9 mouse cellular contexts compared by ENCODE assay signal in the genomic region with DNA sequence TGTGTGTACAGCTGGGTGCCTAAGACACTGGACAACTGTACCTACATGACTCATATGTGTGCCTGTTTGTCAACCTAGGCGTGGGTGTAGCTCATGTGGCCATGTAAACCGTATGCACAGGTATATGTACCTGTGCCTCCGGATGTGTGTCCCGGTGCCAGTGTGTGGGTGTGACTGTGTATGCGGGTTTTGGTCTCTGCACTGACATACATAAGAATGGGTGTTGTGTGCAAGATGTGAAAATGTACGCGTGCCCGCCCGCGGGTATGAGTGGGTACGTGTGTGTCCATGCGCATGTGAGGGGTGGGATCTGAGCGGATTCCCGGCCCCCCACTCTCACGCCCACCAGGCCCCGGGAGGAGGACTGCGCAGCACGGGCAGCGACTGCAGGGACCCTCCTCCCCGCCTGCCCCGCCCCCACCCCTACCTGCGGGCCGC. TPM values are rescaled to one million over a fixed set of nuclear protein-coding genes. Genes with fewer than 3 reads are reported as not detected.
DNase-seq lines count a peak whose midpoint lies in the region; ATAC-seq and TF ChIP-seq lines count a peak whose summit lies in the region.
"Had no signal": no experiment of that assay in that cellular context is flagged by ENCODE, and none has a peak within 500 bp of the region (broad histone marks: within the 10 kb centered on the region; RNA-seq: fewer than 3 reads in every experiment).

No protein-coding gene starts in this region.

- H3K36me3 ChIP-seq in heart, embryonic 14.5 days (ENCODE audit: control insufficient read depth, insufficient read depth, low read length) = no peaks in the 10 kb centered on the region
- H3K36me3 ChIP-seq in ES-Bruce4 (ENCODE audit: control insufficient read depth, insufficient read depth, low read length, poor library complexity, severe bottlenecking) = no peaks in the 10 kb centered on the region
- no peaks in the 10 kb centered on the region for H3K36me3 ChIP-seq in forebrain, embryonic 13.5 days (ENCODE audit: poor library complexity, severe bottlenecking)
- no peaks in the 10 kb centered on the region for H3K36me3 ChIP-seq in liver, embryonic 13.5 days

- TF ChIP-seq CTCF in ES-Bruce4 (IDR thresholded peaks at IDR 0.05; ENCODE audit: low read depth, low read length) = no peak

- H3K9me3 ChIP-seq in heart, embryonic 14.5 days (ENCODE audit: control insufficient read depth, low read length) = no peaks in the 10 kb centered on the region
- no peaks in the 10 kb centered on the region for H3K9me3 ChIP-seq in ES-Bruce4 (replicated peaks; ENCODE audit: control insufficient read depth, insufficient read depth, low read length, poor library complexity, severe bottlenecking)
- H3K9me3 ChIP-seq in forebrain, embryonic 13.5 days (replicated peaks) = no peaks in the 10 kb centered on the region
- H3K9me3 ChIP-seq in liver, embryonic 13.5 days (replicated peaks) = no peaks in the 10 kb centered on the region

- TF ChIP-seq EP300 in ES-Bruce4 (IDR thresholded peaks at IDR 0.05; ENCODE audit: insufficient read depth, low read depth, low read length) = 0 out of 2 replicates have a peak, but pooled peaks have one; percentile 21

- peak overlapping the region; percentile 99 for H3K4me2 ChIP-seq in heart, embryonic 14.5 days (ENCODE audit: low read length)
- H3K4me2 ChIP-seq in forebrain, embryonic 13.5 days = peak overlapping the region; percentile 96
- H3K4me2 ChIP-seq in liver, embryonic 13.5 days = peak overlapping the region; percentile 95

- peaks cover 66% of the 10 kb centered on the region for H3K27me3 ChIP-seq in heart, embryonic 14.5 days (ENCODE audit: control insufficient read depth, insufficient read depth, low read length)
- no peaks in the 10 kb centered on the region for H3K27me3 ChIP-seq in ES-Bruce4 (ENCODE audit: control insufficient read depth, insufficient read depth, low read length, poor library complexity, severe bottlenecking)
- H3K27me3 ChIP-seq in forebrain, embryonic 13.5 days = no peaks in the 10 kb centered on the region
- peaks cover 61% of the 10 kb centered on the region for H3K27me3 ChIP-seq in liver, embryonic 13.5 days

- 1% methylated on average over 23 of the region's 23 CpGs for WGBS in heart, embryonic 14.5 days
- 0% methylated on average over 22 of the region's 23 CpGs for WGBS in forebrain, embryonic 13.5 days
- WGBS in liver, embryonic 13.5 days (ENCODE audit: insufficient replicate concordance) = 2% methylated on average over 23 of the region's 23 CpGs

- no peak for TF ChIP-seq POLR2A in ES-Bruce4 (IDR thresholded peaks at IDR 0.05; ENCODE audit: insufficient read depth, low read length)

- no peak overlapping the region for H3K27ac ChIP-seq in heart, embryonic 14.5 days (replicated peaks in 1 of 2; ENCODE audit: control insufficient read depth in 1 of 2, insufficient read depth in 1 of 2, low read depth in 2 of 2, low read length in 2 of 2)
- no peak overlapping the region for H3K27ac ChIP-seq in ES-Bruce4 (ENCODE audit: insufficient read depth, low read length)
- no peak overlapping the region for H3K27ac ChIP-seq in forebrain, embryonic 13.5 days
- no peak overlapping the region for H3K27ac ChIP-seq in liver, embryonic 13.5 days
- H3K27ac ChIP-seq: macrophage had no signal

- DNase-seq in heart, adult 9 months (ENCODE audit: low spot score in 2 of 2) = no peak
- DNase-seq in liver, embryonic 13.5 days = no peak
- DNase-seq in adrenal gland, postnatal 36 days = no peak
- DNase-seq in kidney, adult 8-10 months = no peak

- H3K4me3 ChIP-seq in heart, embryonic 14.5 days (ENCODE audit: control insufficient read depth in 1 of 2, insufficient read depth in 1 of 2, low read depth in 1 of 2, low read length in 2 of 2) = peak overlapping the region; percentile 59 to 66
- peak overlapping the region; percentile 92 for H3K4me3 ChIP-seq in ES-Bruce4 (ENCODE audit: low read depth, low read length)
- H3K4me3 ChIP-seq in forebrain, embryonic 13.5 days = peak overlapping the region; percentile 54
- peak overlapping the region; percentile 68 for H3K4me3 ChIP-seq in liver, embryonic 13.5 days (replicated peaks)

- H3K4me1 ChIP-seq in heart, embryonic 14.5 days (ENCODE audit: control insufficient read depth in 2 of 2, insufficient read depth in 2 of 2, low read length in 2 of 2) = peaks cover 14 to 36% of the 10 kb centered on the region in 2 experiments
- peaks cover 19% of the 10 kb centered on the region for H3K4me1 ChIP-seq in ES-Bruce4 (ENCODE audit: control insufficient read depth, insufficient read depth, low read length)
- H3K4me1 ChIP-seq in forebrain, embryonic 13.5 days = peaks cover 38% of the 10 kb centered on the region
- H3K4me1 ChIP-seq in liver, embryonic 13.5 days (replicated peaks) = peaks cover 69% of the 10 kb centered on the region

- peak overlapping the region; percentile 70 for H3K9ac ChIP-seq in heart, embryonic 14.5 days (ENCODE audit: low read length)
- peak overlapping the region; percentile 66 for H3K9ac ChIP-seq in ES-Bruce4 (ENCODE audit: low read depth, poor library complexity, severe bottlenecking)
- peak overlapping the region; percentile 67 for H3K9ac ChIP-seq in forebrain, embryonic 13.5 days
- peak overlapping the region; percentile 71 for H3K9ac ChIP-seq in liver, embryonic 13.5 days

- ATAC-seq in heart, embryonic 14.5 days (ENCODE audit: insufficient number of reproducible peaks, insufficient read depth, low FRiP score, low read depth) = no peak
- ATAC-seq in forebrain, embryonic 13.5 days = peak; percentile 68
- no peak for ATAC-seq in liver, embryonic 13.5 days (ENCODE audit: low read depth)
- no peak for ATAC-seq in megakaryocyte progenitor cell, adult 5-6 weeks (replicated peaks; ENCODE audit: poor library complexity)

RNA-seq across cellular contexts. Expression of a gene that starts 22.6 kb away (rescaled TPM):
- polyA plus RNA-seq in heart, embryonic 14.5 days (2014; fragmentation: Nextera tagmentation; extraction: Ambion mirVana) = 1.3 and 1.4 TPM in 2 replicates
- 50.2 and 55.1 TPM in 2 replicates for polyA plus RNA-seq in ES-Bruce4 (2011; ENCODE audit: insufficient read depth, insufficient read length, low read depth, missing spikeins)
- polyA plus RNA-seq in forebrain, embryonic 13.5 days (2015; fragmentation: Nextera tagmentation; extraction: Ambion mirVana) = 3.7 and 3.8 TPM in 2 replicates
- 0.47 and 0.59 TPM in 2 replicates for polyA plus RNA-seq in liver, embryonic 13.5 days (2015; fragmentation: Nextera tagmentation; extraction: Ambion mirVana)
- total RNA-seq in megakaryocyte progenitor cell, adult 5-6 weeks (2015) = 0.12 and 0.25 TPM in 2 replicates
- not detected in 2 replicates for total RNA-seq in megakaryocyte progenitor cell, adult 5-6 weeks (2017)
- 10 to 100 TPM; 15.6 to 19.5 TPM for total RNA-seq in adrenal gland, postnatal 36 days (2021)

RNA-seq across cellular contexts. Expression of a gene that starts 48.8 kb away (rescaled TPM):
- polyA plus RNA-seq in heart, embryonic 14.5 days (2014; fragmentation: Nextera tagmentation; extraction: Ambion mirVana) = 1.6 and 1.8 TPM in 2 replicates
- 0.87 and 0.90 TPM in 2 replicates for polyA plus RNA-seq in ES-Bruce4 (2011; ENCODE audit: insufficient read depth, insufficient read length, low read depth, missing spikeins)
- 0.18 and 0.19 TPM in 2 replicates for polyA plus RNA-seq in forebrain, embryonic 13.5 days (2015; fragmentation: Nextera tagmentation; extraction: Ambion mirVana)
- 0.07 and 0.13 TPM in 2 replicates for polyA plus RNA-seq in liver, embryonic 13.5 days (2015; fragmentation: Nextera tagmentation; extraction: Ambion mirVana)
- total RNA-seq in megakaryocyte progenitor cell, adult 5-6 weeks (2015) = not detected in 2 replicates
- 0.08 TPM in 1 of 2 replicates, not detected in the other for total RNA-seq in megakaryocyte progenitor cell, adult 5-6 weeks (2017)
- under 1 TPM; 0.56 to 0.86 TPM for total RNA-seq in adrenal gland, postnatal 36 days (2021)

RNA-seq across cellular contexts. Expression of a gene that starts 49.0 kb away (rescaled TPM):
- 46.3 and 51.2 TPM in 2 replicates for polyA plus RNA-seq in heart, embryonic 14.5 days (2014; fragmentation: Nextera tagmentation; extraction: Ambion mirVana)
- 90.6 and 99.8 TPM in 2 replicates for polyA plus RNA-seq in ES-Bruce4 (2011; ENCODE audit: insufficient read depth, insufficient read length, low read depth, missing spikeins)
- 100 and 106 TPM in 2 replicates for polyA plus RNA-seq in forebrain, embryonic 13.5 days (2015; fragmentation: Nextera tagmentation; extraction: Ambion mirVana)
- polyA plus RNA-seq in liver, embryonic 13.5 days (2015; fragmentation: Nextera tagmentation; extraction: Ambion mirVana) = 69.9 and 78.8 TPM in 2 replicates
- total RNA-seq in megakaryocyte progenitor cell, adult 5-6 weeks (2015) = 25.2 and 28.0 TPM in 2 replicates
- 55.3 and 60.7 TPM in 2 replicates for total RNA-seq in megakaryocyte progenitor cell, adult 5-6 weeks (2017)
- total RNA-seq in adrenal gland, postnatal 36 days (2021) = 100 to 1,000 TPM in 1 of 2 experiments, 10 to 100 TPM in 1; 95.2 to 102 TPM

RNA-seq across cellular contexts. Expression of a gene that starts 49.1 kb away (rescaled TPM):
- 13.7 and 15.7 TPM in 2 replicates for polyA plus RNA-seq in heart, embryonic 14.5 days (2014; fragmentation: Nextera tagmentation; extraction: Ambion mirVana)
- polyA plus RNA-seq in ES-Bruce4 (2011; ENCODE audit: insufficient read depth, insufficient read length, low read depth, missing spikeins) = 80.0 and 83.5 TPM in 2 replicates
- polyA plus RNA-seq in forebrain, embryonic 13.5 days (2015; fragmentation: Nextera tagmentation; extraction: Ambion mirVana) = 15.6 and 19.1 TPM in 2 replicates
- 5.8 and 7.4 TPM in 2 replicates for polyA plus RNA-seq in liver, embryonic 13.5 days (2015; fragmentation: Nextera tagmentation; extraction: Ambion mirVana)
- 25.1 and 42.6 TPM in 2 replicates for total RNA-seq in megakaryocyte progenitor cell, adult 5-6 weeks (2015)
- 13.2 and 23.5 TPM in 2 replicates for total RNA-seq in megakaryocyte progenitor cell, adult 5-6 weeks (2017)
- total RNA-seq in adrenal gland, postnatal 36 days (2021) = 10 to 100 TPM; 23.1 to 23.6 TPM

Comparison
In these comparisons a context has a peak if more than half of its experiments do, and no peak if none do; other contexts are left out.
1. RNA of a gene that starts 22.6 kb away (polyA plus RNA-seq): 50.2 to 55.1 TPM in ES-Bruce4; 3.7 to 3.8 TPM in forebrain, embryonic 13.5 days, 1.3 to 1.4 TPM in heart, embryonic 14.5 days and 0.47 to 0.59 TPM in liver, embryonic 13.5 days; every median in the first group is over 10 times any median in the second.
2. Peak in every context shown above with its lines, with median percentiles within 50 percentile points of each other: H3K4me2 ChIP-seq, H3K4me3 ChIP-seq and H3K9ac ChIP-seq.